Mouse (Mus musculus) adrenal gland, adult 2 months (tissue): Measurements from ENCODE around the gene Mterf1b. TPM values are rescaled to one million over a fixed set of nuclear protein-coding genes. Genes with fewer than 3 reads are reported as not detected.

Source experiments
- DNase-seq: peaks from one replicate; pipeline ENCODE4 v3.0.0; 2021
- polyA plus RNA-seq: library from polyadenylated mRNA; depleted of rRNA; stranded (reverse); fragments of >200 nt; gene quantifications from 2 replicates; pipeline ENCODE4 v1.2.3, GENCODE M21; 2012; rRNA removed
- total RNA-seq, 2 experiments: library from RNA; stranded (reverse); gene quantifications; 2 replicates each; pipeline ENCODE4 v1.2.3; 2021

Gene Mterf1b
- total and polyA plus RNA-seq, 3 experiments, result 3.7 to 4.2 TPM; not detected in 1

DNA sequence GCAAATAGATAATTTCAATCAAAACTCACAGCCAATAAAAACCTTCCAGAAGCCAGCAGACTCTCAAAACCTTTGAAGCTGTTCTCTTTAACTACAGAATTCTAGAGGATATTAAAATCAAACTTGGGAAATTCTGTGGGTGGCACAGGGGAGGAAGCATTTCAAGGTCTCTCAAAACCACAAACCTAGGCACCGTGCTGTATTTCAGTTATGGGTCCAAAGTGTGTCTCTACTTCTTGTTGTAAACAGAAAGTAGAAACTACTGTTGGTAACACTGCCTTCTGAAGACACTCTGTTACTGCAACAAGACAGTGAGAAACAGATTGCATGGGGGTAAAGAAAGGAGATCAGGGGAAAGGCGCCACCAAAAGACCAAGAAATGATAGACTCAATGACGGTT lies 52.8 kb downstream of the Mterf1b start:
- DNase-seq, result no peak

DNA sequence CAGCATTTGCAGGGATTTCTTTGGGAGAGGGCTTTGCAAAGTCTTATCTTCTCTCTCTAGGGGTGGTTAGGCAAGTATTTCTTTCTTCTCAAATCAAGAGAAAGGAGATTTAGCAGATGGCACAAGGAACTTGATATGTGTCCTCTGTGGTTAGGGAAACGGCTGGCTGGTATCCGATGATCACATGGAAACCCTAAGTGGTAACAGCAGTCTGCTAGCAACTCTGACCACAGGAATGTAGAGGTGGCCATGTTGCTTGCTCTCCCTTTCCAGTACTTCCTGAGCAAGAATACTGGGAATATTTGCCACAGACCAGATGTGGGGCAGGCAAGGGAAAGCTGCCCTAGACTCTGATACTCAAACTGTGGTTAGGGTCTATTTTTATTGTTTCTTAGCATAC lies 53.9 kb downstream of the Mterf1b start:
- no peak for DNase-seq

Other genes starting within 250 kb of the Mterf1b start
- 100 to 1,000 TPM in 1 of 2 experiments, 10 to 100 TPM in 1; 39.8 to 115 TPM for gene Cyp51, start 87.6 kb upstream of the Mterf1b start, total RNA-seq
- gene Cyp51, start 87.6 kb upstream of the Mterf1b start, polyA plus RNA-seq, result 76.7 and 125 TPM in 2 replicates